Mouse (Mus musculus): ENCODE results near the gene Prss8.
"Not testable (repeated sequence)": the region's sequence is repeated elsewhere in the genome, so short reads cannot be mapped to it uniquely, and the experiment has no call there.

Gene Prss8

GRCm38 (mm10) chr7:127927726-127928125 lies 2.2 kb downstream of the Prss8 start:
- no peak for DNase-seq

GRCm38 (mm10) chr7:127926846-127927245 lies 3.1 kb downstream of the Prss8 start:
- DNase-seq = no peak

GRCm38 (mm10) chr7:127926066-127926465 lies 3.8 kb downstream of the Prss8 start:
- DNase-seq = no peak

- DNase-seq = no peak
Measured at GRCm38 (mm10) chr7:127925252-127925651, 4.7 kb downstream of the Prss8 start.

GRCm38 (mm10) chr7:127923714-127924113 lies 6.2 kb downstream of the Prss8 start:
- no peak for DNase-seq

GRCm38 (mm10) chr7:127922451-127923275 lies 7.2 kb downstream of the Prss8 start:
- DNase-seq = no peak

- DNase-seq = peak; percentile 37
Measured at GRCm38 (mm10) chr7:127921516-127921915, 8.4 kb downstream of the Prss8 start.

GRCm38 (mm10) chr7:127919290-127919689 lies 10.6 kb downstream of the Prss8 start:
- DNase-seq = peak; percentile 33

GRCm38 (mm10) chr7:127918203-127918602 lies 11.7 kb downstream of the Prss8 start:
- DNase-seq = peak; percentile 78

- DNase-seq = no peak
Measured at GRCm38 (mm10) chr7:127915293-127915692, 14.6 kb downstream of the Prss8 start.

GRCm38 (mm10) chr7:127912938-127913337 lies 17.0 kb downstream of the Prss8 start:
- DNase-seq = no peak

- DNase-seq = peak; percentile 78
Measured at GRCm38 (mm10) chr7:127912190-127912871, 17.6 kb downstream of the Prss8 start, which contains the start of gene Kat8. Gene Kat8, plus strand, starts transcription at chr7:127912516.

GRCm38 (mm10) chr7:127908656-127909055 lies 21.2 kb downstream of the Prss8 start:
- DNase-seq = no peak

- no peak for DNase-seq
Measured at GRCm38 (mm10) chr7:127907939-127908338, 22.0 kb downstream of the Prss8 start.

GRCm38 (mm10) chr7:127903971-127904796 lies 25.7 kb downstream of the Prss8 start, which contains the start of gene Bckdk:
Gene Bckdk, plus strand, starts transcription at chr7:127904082.
- DNase-seq = peak; percentile 76

- no peak for DNase-seq
Measured at GRCm38 (mm10) chr7:127901772-127902171, 28.1 kb downstream of the Prss8 start.

- no peak for DNase-seq
Measured at GRCm38 (mm10) chr7:127899997-127900396, 29.9 kb downstream of the Prss8 start.

- DNase-seq = peak; percentile 57
Measured at GRCm38 (mm10) chr7:127898179-127898956, 31.5 kb downstream of the Prss8 start.

- DNase-seq = no peak
Measured at GRCm38 (mm10) chr7:127897542-127897941, 32.4 kb downstream of the Prss8 start.

GRCm38 (mm10) chr7:127896384-127896783 lies 33.5 kb downstream of the Prss8 start:
- DNase-seq = peak; percentile 72

- not testable (repeated sequence) for DNase-seq
Measured at GRCm38 (mm10) chr7:127895891-127896290, 34.0 kb downstream of the Prss8 start.

GRCm38 (mm10) chr7:127895442-127895841 lies 34.5 kb downstream of the Prss8 start, which contains the start of the genes Gm21974 and Vkorc1:
Gene Gm21974, minus strand, starts transcription at chr7:127895454.
Gene Vkorc1, minus strand, starts transcription at chr7:127895617.
- peak; percentile 90 for DNase-seq

All from thymus, postnatal 25 days (tissue).